Mouse (Mus musculus) monocyte, adult 5-6 weeks (primary cell): ENCODE results near the gene Pdgfra. TPM values are rescaled to one million over a fixed set of nuclear protein-coding genes. Genes with fewer than 3 reads are reported as not detected.

ENCODE experiments used
- ATAC-seq: fragments of 153-309, 156-312 bp; replicated peaks from 2 replicates; pipeline ENCODE4 v1.8.0; 2017; ENCODE audit warnings: mild to moderate bottlenecking; ENCODE audit not compliant: low TSS enrichment, insufficient number of reproducible peaks, severe bottlenecking, poor library complexity, low FRiP score
- total RNA-seq: library from RNA; stranded (forward); fragments of 200-1000, 200-491, 200-594 nt; gene quantifications from 3 replicates; pipeline ENCODE4 v1.2.3, GENCODE M21; 2017

The Pdgfra gene
- not detected in 3 replicates for total RNA-seq

GRCm38 (mm10) chr5:75152021-75152425 lies at the start of gene Pdgfra:
Gene Pdgfra (plus strand): TSS chr5:75152292.
- ATAC-seq = no peak

- ATAC-seq = no peak
Observed at GRCm38 (mm10) chr5:75106511-75106910, 45.6 kb upstream of the Pdgfra start.

DNA sequence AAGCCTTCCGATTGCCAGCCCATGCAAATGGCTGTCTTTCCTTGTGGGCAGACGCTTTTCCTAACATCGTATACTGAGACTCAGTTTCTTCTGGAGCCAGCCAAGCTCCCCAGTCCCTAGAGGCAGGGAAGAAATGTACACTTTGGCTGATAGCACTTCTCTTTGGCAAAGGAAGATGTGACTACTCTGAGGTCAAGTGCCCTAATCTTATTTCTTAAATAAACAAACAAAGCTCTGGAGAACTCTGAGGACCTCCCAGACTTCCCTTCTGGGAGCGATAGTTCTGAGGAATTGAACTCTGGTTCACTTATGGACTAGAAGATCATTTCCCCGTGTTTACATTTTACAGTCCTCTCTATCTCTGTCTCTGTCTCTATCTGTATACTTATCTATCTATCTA lies 42.7 kb upstream of the Pdgfra start:
- ATAC-seq = no peak

- ATAC-seq = no peak
Observed at GRCm38 (mm10) chr5:75111781-75112180, 40.3 kb upstream of the Pdgfra start.

DNA sequence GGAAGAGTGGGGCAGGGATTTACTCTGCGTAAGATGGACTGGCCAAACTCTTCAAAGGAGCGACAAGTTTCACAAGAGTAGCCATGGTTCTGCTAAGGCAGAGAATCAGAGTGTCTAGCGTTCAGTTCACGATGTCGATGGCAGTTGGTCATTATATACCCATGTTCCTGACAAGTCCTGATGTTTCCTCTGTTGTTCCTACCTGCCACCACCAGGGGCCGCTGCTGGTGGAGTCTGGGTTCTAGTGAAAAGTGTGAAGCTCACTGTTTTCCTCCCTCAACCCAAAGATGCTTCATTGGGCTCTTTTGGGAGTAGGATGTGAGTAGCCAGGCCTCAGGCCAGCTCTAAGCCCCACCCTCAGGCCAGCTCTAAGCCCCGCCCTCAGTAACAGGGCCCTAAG lies 33.3 kb upstream of the Pdgfra start:
- ATAC-seq = no peak

- ATAC-seq = no peak
Observed at GRCm38 (mm10) chr5:75121646-75122045, 30.4 kb upstream of the Pdgfra start.

DNA sequence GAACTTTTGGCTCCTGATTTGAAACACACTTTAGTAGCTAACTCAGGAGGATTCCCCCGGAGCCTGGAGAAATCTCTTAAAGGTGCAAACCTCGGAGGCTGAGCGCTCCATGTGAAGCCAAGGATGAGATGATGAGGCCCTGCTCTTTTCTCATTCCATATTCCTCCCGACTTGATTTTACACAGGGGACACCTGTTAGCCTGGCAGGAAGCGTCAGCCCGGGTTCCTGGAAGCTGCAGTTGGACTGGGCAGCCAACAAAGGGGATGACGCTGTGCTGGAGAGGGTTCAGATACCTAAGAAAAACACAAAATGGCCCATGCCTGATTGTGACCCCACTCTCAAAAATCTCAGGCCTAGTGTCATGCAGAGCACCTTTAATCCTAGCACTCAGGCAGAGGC lies 17.4 kb upstream of the Pdgfra start:
- ATAC-seq = no peak

GRCm38 (mm10) chr5:75143092-75143491 lies 9.0 kb upstream of the Pdgfra start:
- ATAC-seq = no peak

- no peak for ATAC-seq
Observed at GRCm38 (mm10) chr5:75143767-75144166, 8.3 kb upstream of the Pdgfra start.

GRCm38 (mm10) chr5:75145341-75145740 lies 6.8 kb upstream of the Pdgfra start:
- ATAC-seq = no peak

DNA sequence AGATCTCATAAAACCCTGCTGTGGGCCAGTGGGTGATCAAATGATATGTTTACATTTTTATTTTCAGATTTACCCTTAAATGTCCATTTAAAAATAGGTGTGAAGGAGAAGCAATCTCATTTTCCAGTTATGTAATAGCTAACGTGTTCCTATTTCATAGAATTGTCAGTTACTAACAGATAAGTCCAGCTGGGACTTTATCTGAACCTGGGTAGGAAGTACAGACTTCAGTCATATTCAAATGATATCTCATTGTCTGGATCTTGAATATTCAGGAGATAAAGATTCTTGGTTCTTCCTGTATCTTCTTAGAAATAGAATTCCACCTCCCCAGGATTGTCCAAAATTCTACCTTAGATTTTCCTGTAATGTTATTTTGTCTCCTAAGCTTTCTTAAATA lies 5.6 kb upstream of the Pdgfra start:
- no peak for ATAC-seq

- no peak for ATAC-seq
Observed at GRCm38 (mm10) chr5:75148343-75149127, 3.6 kb upstream of the Pdgfra start.

- no peak for ATAC-seq
Observed at GRCm38 (mm10) chr5:75149380-75149779, 2.7 kb upstream of the Pdgfra start.

DNA sequence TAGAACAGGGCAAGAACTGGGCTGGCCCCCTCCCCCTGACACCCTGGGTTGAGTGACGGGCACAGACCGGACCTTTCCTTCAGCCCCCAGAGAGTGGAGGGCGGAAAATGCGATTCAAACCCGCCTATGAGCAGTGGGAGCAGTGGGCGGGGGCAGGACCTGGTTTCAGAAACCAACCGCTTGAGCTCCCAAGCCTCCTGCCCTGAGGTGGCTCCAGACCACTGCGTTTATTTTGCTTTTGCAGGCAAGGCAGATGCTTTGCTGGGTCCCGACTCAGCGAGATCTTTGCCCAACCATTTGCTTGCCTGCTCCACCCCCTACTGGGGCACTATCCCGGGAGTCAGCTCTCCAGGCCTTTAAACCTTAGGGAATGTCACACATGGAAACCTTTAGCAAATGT lies 2.2 kb upstream of the Pdgfra start:
- no peak for ATAC-seq

DNA sequence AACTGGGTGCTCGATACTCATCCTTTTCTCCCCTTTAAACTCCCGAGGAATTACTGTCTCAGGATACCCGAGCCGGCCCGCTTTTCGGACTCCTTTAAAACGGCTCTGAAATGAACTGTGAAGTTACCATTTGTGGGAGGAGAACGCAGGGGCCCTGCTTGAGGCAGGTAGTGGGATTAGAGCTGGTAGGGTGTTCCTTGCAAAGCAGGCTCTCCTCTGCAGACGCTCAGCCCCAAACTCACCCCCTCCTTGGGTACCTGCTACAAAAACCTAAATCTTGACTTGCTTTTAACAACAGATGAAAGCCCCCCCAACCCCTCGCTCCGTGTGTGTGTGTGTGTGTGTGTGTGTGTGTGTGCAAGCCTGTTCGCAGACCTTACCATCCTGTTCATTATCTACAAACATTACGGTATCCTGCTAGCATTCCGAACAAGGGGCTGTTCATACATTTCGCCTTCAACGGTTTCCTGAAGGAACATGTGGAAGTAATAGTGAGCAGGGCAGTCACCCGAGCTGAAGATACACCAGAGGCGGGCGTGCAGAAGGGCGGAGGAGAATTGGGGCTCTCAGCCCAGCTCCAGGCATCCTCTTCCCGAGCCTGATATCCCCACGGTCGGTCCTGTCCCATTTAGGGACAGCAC lies 1.6 kb upstream of the Pdgfra start:
- no peak for ATAC-seq

DNA sequence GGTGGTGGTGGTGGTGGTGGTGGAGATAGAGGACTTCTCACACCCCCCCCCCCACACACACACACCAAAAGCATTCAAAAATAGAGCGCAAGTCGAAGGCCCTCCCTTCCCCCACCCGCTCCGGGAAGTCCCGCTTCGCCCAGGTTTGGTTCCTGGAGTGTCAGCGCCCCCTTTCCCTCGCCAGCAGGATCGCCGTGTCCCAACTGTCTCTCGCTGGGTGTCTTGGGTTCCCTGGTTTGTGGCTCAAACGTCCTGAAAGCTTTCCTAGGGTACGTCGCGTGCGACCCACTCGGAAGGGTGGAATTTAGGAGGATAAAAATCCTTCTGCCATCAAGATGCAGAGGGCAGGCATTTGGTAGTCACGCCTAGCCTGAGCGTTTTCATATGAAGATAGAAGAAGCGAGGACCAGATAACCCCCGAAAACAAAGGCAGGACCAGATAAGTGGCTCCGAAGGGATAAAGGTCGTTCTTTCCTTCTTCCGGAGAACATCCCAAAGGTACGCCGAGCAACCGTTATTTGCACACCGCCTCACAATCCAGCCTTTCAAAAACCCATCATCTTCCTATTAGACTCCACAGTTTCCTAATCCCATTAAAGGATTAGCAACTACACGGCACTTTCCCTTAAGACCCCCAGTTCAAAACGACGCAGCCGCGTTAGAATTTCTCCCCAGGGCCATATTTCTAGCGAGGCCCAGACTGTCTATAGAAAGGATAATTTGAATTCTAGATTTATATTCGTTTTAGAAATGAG lies 769 bp upstream of the Pdgfra start:
- ATAC-seq = no peak

- ATAC-seq = no peak
Observed at GRCm38 (mm10) chr5:75152791-75153625, 916 bp downstream of the Pdgfra start.

- no peak for ATAC-seq
Observed at GRCm38 (mm10) chr5:75153626-75153960, 1.5 kb downstream of the Pdgfra start.
